Mouse (Mus musculus) frontal cortex, postnatal 10 days (tissue): Measurements from ENCODE around the gene Ugt2b37.
"Not testable (repeated sequence)": the region's sequence is repeated elsewhere in the genome, so short reads cannot be mapped to it uniquely, and the experiment has no call there.

ENCODE experiments used
- DNase-seq, 2 experiments: peaks; one replicate each; pipeline ENCODE4 v3.0.0; 2022; ENCODE audit warnings: low spot score in 2 of 2, mixed read lengths in 1 of 2

Ugt2b37 gene

DNA sequence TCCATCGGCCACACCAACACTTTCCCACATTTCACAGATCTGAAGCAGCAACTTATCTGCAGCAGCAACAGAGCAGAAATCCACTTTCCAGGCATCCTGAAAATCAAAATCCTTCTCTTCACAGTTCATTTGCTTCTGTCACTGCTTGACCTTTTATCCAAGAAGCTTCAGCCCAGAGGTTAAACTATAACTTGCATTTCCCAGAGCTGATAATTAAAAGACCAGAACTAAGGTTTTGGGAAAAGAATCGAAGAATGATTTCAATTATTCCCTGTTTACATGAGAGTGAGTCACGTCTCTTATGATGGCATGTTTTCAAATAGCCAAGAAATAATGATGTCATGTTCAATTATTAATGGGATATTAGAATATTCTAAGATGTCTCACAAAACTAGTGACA is at the start of gene Ugt2b37:
Gene Ugt2b37 (minus strand): TSS at position 129 of the 400 bp plus-strand sequence.
- not testable (repeated sequence) for DNase-seq

GRCm38 (mm10) chr5:87286180-87286579 is 31.6 kb upstream of the Ugt2b37 start:
- DNase-seq, result not testable (repeated sequence)

DNA sequence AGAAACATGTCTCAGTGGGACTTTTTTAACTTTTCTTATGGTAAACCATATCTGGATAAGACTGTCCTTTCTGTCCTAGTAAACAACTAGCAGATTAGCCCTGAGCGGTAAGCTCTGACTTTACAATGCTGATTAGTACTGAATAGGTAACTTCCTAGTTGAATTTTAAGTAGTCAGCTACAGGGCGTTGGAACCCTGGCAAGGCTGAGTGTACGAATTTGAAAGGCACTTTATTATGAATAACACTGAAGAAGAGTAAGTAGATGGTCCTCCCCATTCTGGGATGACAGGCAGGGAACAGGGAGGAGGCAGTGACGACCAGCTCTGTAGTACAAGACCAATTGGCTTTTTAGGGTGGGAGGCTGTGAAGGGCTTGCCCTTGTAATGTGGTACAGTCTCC is 21.4 kb upstream of the Ugt2b37 start:
- DNase-seq, result not testable (repeated sequence)

- DNase-seq, result no peak
These were observed 21.0 kb upstream of the Ugt2b37 start for GRCm38 (mm10) chr5:87275581-87275980.

GRCm38 (mm10) chr5:87255831-87256230 is 1.2 kb upstream of the Ugt2b37 start:
- no peak for DNase-seq

DNA sequence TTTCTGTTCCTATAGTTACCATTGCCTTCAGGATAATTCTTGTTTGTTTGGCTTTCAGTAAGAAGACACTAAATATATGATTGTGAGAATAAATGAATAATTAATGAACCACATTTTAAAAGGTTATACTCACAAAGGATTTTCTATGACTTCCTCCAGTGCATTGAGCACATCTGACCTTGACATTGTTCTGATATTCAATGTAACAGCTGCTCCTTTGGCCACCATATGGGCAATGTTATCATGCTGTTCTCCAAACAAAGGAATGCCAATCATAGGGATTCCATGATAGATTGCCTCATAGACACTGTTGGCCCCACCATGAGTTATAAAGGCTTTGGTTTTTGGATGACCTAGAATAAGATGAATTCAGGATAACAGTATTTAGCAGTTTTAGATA is 12.5 kb downstream of the Ugt2b37 start:
- DNase-seq, result not testable (repeated sequence)

DNA sequence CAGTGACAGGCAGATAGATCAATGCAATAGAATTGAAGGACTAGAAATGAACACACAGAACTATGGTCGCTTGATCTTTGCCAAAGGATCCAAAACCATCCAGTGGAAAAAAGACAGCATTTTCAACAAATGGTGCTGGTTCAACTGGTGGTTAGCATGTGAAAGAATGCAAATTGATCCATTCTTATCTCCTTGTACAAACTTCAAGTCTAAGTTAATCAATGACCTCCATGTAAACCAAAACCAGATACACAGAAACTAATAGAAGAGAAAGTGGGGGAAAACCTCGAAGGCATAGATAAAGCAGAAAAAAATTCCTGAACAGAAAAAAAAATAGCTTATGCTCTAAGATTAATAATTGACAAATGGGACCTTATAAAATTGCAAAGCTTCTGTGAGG is 58.2 kb downstream of the Ugt2b37 start:
- DNase-seq, result not testable (repeated sequence)
